Mouse (Mus musculus): ENCODE results near the gene Rpl9-ps6.

- TF ChIP-seq CTCF (IDR thresholded peaks at IDR 0.05; ENCODE audit: borderline replicate concordance, insufficient read depth, low read depth, low read length) (no peak), POLR2A (IDR thresholded peaks at IDR 0.05; ENCODE audit: borderline replicate concordance, insufficient read depth, low read length) (no peak)
Observed at GRCm38 (mm10) chr19:32506514-32506913, 40.1 kb upstream of the Rpl9-ps6 start.
